Mouse (Mus musculus): ENCODE data around the gene Unc93b1.
"Not testable (repeated sequence)": the region's sequence is repeated elsewhere in the genome, so short reads cannot be mapped to it uniquely, and the experiment has no call there.

- TF ChIP-seq CTCF (conservative IDR thresholded peaks at IDR 0.05; ENCODE audit: insufficient read depth, insufficient read length, low read depth, low read length); POLR2A (IDR thresholded peaks at IDR 0.05; ENCODE audit: low read depth, low read length): not testable (repeated sequence)
These were observed 26.8 kb downstream of the Unc93b1 start for GRCm38 (mm10) chr19:3961805-3962204.

Data from kidney, adult 2 months (tissue).